Mouse (Mus musculus): Measurements from ENCODE around the gene Tpra1. TPM values are rescaled to one million over a fixed set of nuclear protein-coding genes. Genes with fewer than 3 reads are reported as not detected.

Tpra1 gene
- polyA plus RNA-seq, 1 experiment from 2014 or later = 47.8 TPM

- H3K4me3 ChIP-seq (ENCODE audit: low read depth, low read length) = no peak overlapping the region
- ATAC-seq (ENCODE audit: insufficient number of reproducible peaks, low FRiP score, low TSS enrichment, low read depth) (no peak), DNase-seq (ENCODE audit: low spot score) (no peak)
- H3K4me2 ChIP-seq (ENCODE audit: low read depth, severe bottlenecking) = no peak overlapping the region
- H3K36me3 ChIP-seq (ENCODE audit: control insufficient read depth, insufficient read depth, low read length) = no peaks in the 10 kb centered on the region
- no peak overlapping the region for H3K9ac ChIP-seq (ENCODE audit: low read length)
- H3K9me3 ChIP-seq (ENCODE audit: control insufficient read depth, low read length) = no peaks in the 10 kb centered on the region
- WGBS = 64% methylated on average over 12 of the region's 12 CpGs
- H3K27me3 ChIP-seq (ENCODE audit: control insufficient read depth, insufficient read depth, low read length) = no peaks in the 10 kb centered on the region
- H3K27ac ChIP-seq (replicated peaks; ENCODE audit: low read depth, low read length) = no peak overlapping the region
- H3K4me1 ChIP-seq (ENCODE audit: control insufficient read depth, insufficient read depth, low read length) = peaks cover 4% of the 10 kb centered on the region
These were observed 37.4 kb downstream of the Tpra1 start for GRCm38 (mm10) chr6:88939281-88940089.

- no peaks in the 10 kb centered on the region for H3K9me3 ChIP-seq (ENCODE audit: control insufficient read depth, low read length)
- H3K4me2 ChIP-seq (ENCODE audit: low read depth, severe bottlenecking) = no peak overlapping the region
- ATAC-seq (ENCODE audit: insufficient number of reproducible peaks, low FRiP score, low TSS enrichment, low read depth) = no peak
- no peak overlapping the region for H3K4me3 ChIP-seq (ENCODE audit: low read depth, low read length)
- no peak for DNase-seq (ENCODE audit: low spot score)
- H3K9ac ChIP-seq (ENCODE audit: low read length) = no peak overlapping the region
- WGBS = 77% methylated on average over 9 of the region's 9 CpGs
- no peaks in the 10 kb centered on the region for H3K36me3 ChIP-seq (ENCODE audit: control insufficient read depth, insufficient read depth, low read length)
- H3K27me3 ChIP-seq (ENCODE audit: control insufficient read depth, insufficient read depth, low read length) = no peaks in the 10 kb centered on the region
- no peak overlapping the region for H3K27ac ChIP-seq (replicated peaks; ENCODE audit: low read depth, low read length)
- peaks cover 4% of the 10 kb centered on the region for H3K4me1 ChIP-seq (ENCODE audit: control insufficient read depth, insufficient read depth, low read length)
These were observed 38.3 kb downstream of the Tpra1 start for GRCm38 (mm10) chr6:88940090-88940916.

- Histone ChIP-seq H3K36me3 (ENCODE audit: control insufficient read depth, insufficient read depth, low read length) (no peaks in the 10 kb centered on the region), H3K27me3 (ENCODE audit: control insufficient read depth, insufficient read depth, low read length) (no peaks in the 10 kb centered on the region), H3K4me1 (ENCODE audit: control insufficient read depth, insufficient read depth, low read length) (peaks cover 4% of the 10 kb centered on the region), H3K4me3 (ENCODE audit: low read depth, low read length) (no peak overlapping the region), H3K9me3 (ENCODE audit: control insufficient read depth, low read length) (no peaks in the 10 kb centered on the region), H3K9ac (ENCODE audit: low read length) (no peak overlapping the region), H3K4me2 (ENCODE audit: low read depth, severe bottlenecking) (no peak overlapping the region), H3K27ac (replicated peaks; ENCODE audit: low read depth, low read length) (no peak overlapping the region)
- ATAC-seq (ENCODE audit: insufficient number of reproducible peaks, low FRiP score, low TSS enrichment, low read depth) = no peak
- DNase-seq (ENCODE audit: low spot score) = no peak
- WGBS = 82% methylated on average over 4 of the region's 4 CpGs
These were observed 39.6 kb downstream of the Tpra1 start for GRCm38 (mm10) chr6:88941628-88942027.

DNA sequence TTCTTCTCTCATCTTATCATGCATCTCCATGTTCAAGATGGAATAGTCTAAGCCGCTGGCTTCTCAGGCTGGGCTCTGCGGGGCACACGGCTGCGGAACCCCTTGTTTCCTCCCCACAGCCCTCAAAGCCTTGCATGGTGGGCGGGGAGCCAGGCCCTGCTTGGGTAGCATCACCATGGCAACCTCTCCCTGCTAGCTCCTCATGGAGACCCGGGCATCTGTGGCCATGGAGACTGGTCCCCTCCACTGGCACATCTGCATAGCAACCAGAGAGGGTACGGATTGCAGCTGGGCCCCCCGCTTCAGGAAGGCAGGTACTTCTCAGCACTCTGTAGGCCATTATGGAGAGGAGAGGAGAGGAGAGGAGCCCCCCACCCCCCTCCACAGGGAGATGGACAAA, 40.5 kb downstream of the Tpra1 start:
- H3K27ac ChIP-seq (replicated peaks; ENCODE audit: low read depth, low read length) = no peak overlapping the region
- ATAC-seq (ENCODE audit: insufficient number of reproducible peaks, low FRiP score, low TSS enrichment, low read depth) = no peak
- WGBS = 65% methylated on average over 8 of the region's 8 CpGs
- H3K4me2 ChIP-seq (ENCODE audit: low read depth, severe bottlenecking) = no peak overlapping the region
- H3K4me3 ChIP-seq (ENCODE audit: low read depth, low read length) = no peak overlapping the region
- DNase-seq (ENCODE audit: low spot score) = no peak
- H3K9ac ChIP-seq (ENCODE audit: low read length) = no peak overlapping the region
- H3K36me3 ChIP-seq (ENCODE audit: control insufficient read depth, insufficient read depth, low read length) = no peaks in the 10 kb centered on the region
- H3K4me1 ChIP-seq (ENCODE audit: control insufficient read depth, insufficient read depth, low read length) = peaks cover 4% of the 10 kb centered on the region
- H3K9me3 ChIP-seq (ENCODE audit: control insufficient read depth, low read length) = no peaks in the 10 kb centered on the region
- no peaks in the 10 kb centered on the region for H3K27me3 ChIP-seq (ENCODE audit: control insufficient read depth, insufficient read depth, low read length)

DNA sequence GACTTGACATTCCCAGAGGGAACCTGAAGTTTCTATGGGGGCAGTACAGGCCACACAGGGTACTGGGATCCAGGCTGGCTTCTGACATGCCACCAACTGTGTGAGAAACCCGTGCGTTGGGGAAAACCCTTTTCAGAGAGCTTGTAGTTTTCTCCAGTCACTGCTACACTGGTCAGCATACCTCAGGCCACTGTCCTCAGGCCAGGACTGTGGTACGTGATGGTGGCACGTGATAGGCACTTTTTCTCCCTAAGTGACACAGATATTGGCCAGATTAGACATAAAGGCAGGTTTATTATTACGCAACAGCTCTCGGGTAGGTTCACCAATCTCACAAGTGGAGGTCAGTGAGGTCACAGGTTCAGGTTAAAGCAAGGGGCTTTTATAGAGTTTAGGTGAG, 41.6 kb downstream of the Tpra1 start:
- Histone ChIP-seq H3K9ac (ENCODE audit: low read length) (no peak overlapping the region), H3K4me2 (ENCODE audit: low read depth, severe bottlenecking) (no peak overlapping the region), H3K36me3 (ENCODE audit: control insufficient read depth, insufficient read depth, low read length) (no peaks in the 10 kb centered on the region), H3K4me1 (ENCODE audit: control insufficient read depth, insufficient read depth, low read length) (no peaks in the 10 kb centered on the region; the same call in 1 of the 2 replicates), H3K27me3 (ENCODE audit: control insufficient read depth, insufficient read depth, low read length) (no peaks in the 10 kb centered on the region), H3K4me3 (ENCODE audit: low read depth, low read length) (no peak overlapping the region), H3K27ac (replicated peaks; ENCODE audit: low read depth, low read length) (no peak overlapping the region), H3K9me3 (ENCODE audit: control insufficient read depth, low read length) (no peaks in the 10 kb centered on the region)
- DNase-seq (ENCODE audit: low spot score) (no peak), ATAC-seq (ENCODE audit: insufficient number of reproducible peaks, low FRiP score, low TSS enrichment, low read depth) (no peak)
- 72% methylated on average over 6 of the region's 6 CpGs for WGBS

GRCm38 (mm10) chr6:88946442-88946841, 44.4 kb downstream of the Tpra1 start:
- no peaks in the 10 kb centered on the region for H3K4me1 ChIP-seq (ENCODE audit: control insufficient read depth, insufficient read depth, low read length)
- DNase-seq (ENCODE audit: low spot score) (no peak), ATAC-seq (ENCODE audit: insufficient number of reproducible peaks, low FRiP score, low TSS enrichment, low read depth) (no peak)
- H3K9me3 ChIP-seq (ENCODE audit: control insufficient read depth, low read length) = no peaks in the 10 kb centered on the region
- H3K9ac ChIP-seq (ENCODE audit: low read length) = no peak overlapping the region
- H3K27me3 ChIP-seq (ENCODE audit: control insufficient read depth, insufficient read depth, low read length) = no peaks in the 10 kb centered on the region
- H3K4me3 ChIP-seq (ENCODE audit: low read depth, low read length) = no peak overlapping the region
- no peak overlapping the region for H3K4me2 ChIP-seq (ENCODE audit: low read depth, severe bottlenecking)
- H3K27ac ChIP-seq (replicated peaks; ENCODE audit: low read depth, low read length) = no peak overlapping the region
- H3K36me3 ChIP-seq (ENCODE audit: control insufficient read depth, insufficient read depth, low read length) = no peaks in the 10 kb centered on the region
- 88% methylated on average over 6 of the region's 6 CpGs for WGBS

- H3K4me1 ChIP-seq (ENCODE audit: control insufficient read depth, insufficient read depth, low read length) = no peaks in the 10 kb centered on the region
- ATAC-seq (ENCODE audit: insufficient number of reproducible peaks, low FRiP score, low TSS enrichment, low read depth) = no peak
- no peaks in the 10 kb centered on the region for H3K36me3 ChIP-seq (ENCODE audit: control insufficient read depth, insufficient read depth, low read length)
- H3K27me3 ChIP-seq (ENCODE audit: control insufficient read depth, insufficient read depth, low read length) = no peaks in the 10 kb centered on the region
- no peak overlapping the region for H3K4me3 ChIP-seq (ENCODE audit: low read depth, low read length)
- H3K27ac ChIP-seq (replicated peaks; ENCODE audit: low read depth, low read length) = no peak overlapping the region
- no peak overlapping the region for H3K9ac ChIP-seq (ENCODE audit: low read length)
- no peaks in the 10 kb centered on the region for H3K9me3 ChIP-seq (ENCODE audit: control insufficient read depth, low read length)
- no peak for DNase-seq (ENCODE audit: low spot score)
- H3K4me2 ChIP-seq (ENCODE audit: low read depth, severe bottlenecking) = no peak overlapping the region
These were observed 45.7 kb downstream of the Tpra1 start for GRCm38 (mm10) chr6:88947771-88948170.

DNA sequence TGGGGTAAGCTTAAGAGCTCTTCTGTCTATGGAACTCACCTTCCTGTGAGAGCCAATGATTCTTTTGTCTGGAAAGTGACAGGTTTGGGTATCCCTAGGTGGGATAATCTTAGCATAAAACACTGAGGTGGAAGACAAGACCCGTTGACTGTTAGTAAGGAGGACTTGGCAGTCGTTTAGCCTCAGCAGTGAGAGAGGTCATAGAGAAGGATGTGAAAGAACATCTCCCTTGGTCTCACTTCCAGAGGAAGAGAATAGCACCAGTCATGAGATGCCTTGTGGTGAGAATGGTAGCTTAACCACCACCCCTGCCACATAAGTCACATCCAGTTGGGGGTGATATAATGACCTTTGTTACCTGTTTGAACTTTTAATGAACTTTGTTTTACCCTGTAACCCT, 54.7 kb downstream of the Tpra1 start:
- H3K4me3 ChIP-seq (ENCODE audit: low read depth, low read length) = no peak overlapping the region
- WGBS = 82% methylated on average over 2 of the region's 2 CpGs
- no peak overlapping the region for H3K9ac ChIP-seq (ENCODE audit: low read length)
- no peaks in the 10 kb centered on the region for H3K27me3 ChIP-seq (ENCODE audit: control insufficient read depth, insufficient read depth, low read length)
- H3K27ac ChIP-seq (replicated peaks; ENCODE audit: low read depth, low read length) = no peak overlapping the region
- H3K4me2 ChIP-seq (ENCODE audit: low read depth, severe bottlenecking) = no peak overlapping the region
- 0 out of 2 replicates have a peak, but pooled peaks cover 2% of the 10 kb centered on the region for H3K4me1 ChIP-seq (ENCODE audit: control insufficient read depth, insufficient read depth, low read length)
- H3K36me3 ChIP-seq (ENCODE audit: control insufficient read depth, insufficient read depth, low read length) = no peaks in the 10 kb centered on the region
- no peak for ATAC-seq (ENCODE audit: insufficient number of reproducible peaks, low FRiP score, low TSS enrichment, low read depth)
- no peak for DNase-seq (ENCODE audit: low spot score)
- no peaks in the 10 kb centered on the region for H3K9me3 ChIP-seq (ENCODE audit: control insufficient read depth, low read length)
